In the genomic region with DNA sequence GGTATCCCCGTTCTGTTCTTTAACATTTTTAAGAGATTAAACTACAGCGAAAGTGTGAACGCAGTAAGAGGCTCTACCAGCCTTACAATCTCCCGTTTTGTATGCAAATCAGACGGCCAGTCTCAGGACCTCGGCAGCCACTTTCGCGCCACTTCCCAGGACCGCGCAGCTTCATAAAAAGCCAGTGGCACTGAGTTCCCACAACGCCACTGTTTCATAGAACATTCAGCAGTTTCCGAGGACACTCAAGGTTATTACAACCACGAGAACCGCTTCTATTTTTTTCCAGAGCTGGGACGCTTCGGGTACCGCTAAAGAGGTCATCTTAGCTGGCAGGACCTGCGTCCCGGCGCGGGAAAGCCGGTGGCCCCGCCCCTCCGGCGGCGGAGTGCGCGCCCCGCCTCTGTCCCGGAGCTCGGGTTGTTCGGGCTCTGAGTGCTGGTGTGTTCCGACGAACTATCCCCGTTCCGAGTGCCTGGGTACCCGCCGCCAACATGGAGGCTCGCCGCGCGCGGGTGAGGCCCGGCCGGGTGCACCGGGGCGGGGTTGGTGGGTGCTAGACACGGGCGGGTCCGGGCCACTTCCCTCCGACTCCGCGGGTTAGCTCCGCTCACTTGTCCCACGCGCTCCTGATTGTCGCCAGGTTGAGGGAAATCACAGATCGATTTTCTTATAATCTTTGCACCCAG, we compare ENCODE assay signal across 8 mouse cellular contexts. TPM values are rescaled to one million over a fixed set of nuclear protein-coding genes. Genes with fewer than 3 reads are reported as not detected.
A peak's percentile ranks its signal among the peaks of the same experiment; 100 is the strongest.
DNase-seq lines count a peak whose midpoint lies in the region; ATAC-seq and TF ChIP-seq lines count a peak whose summit lies in the region.

Gene Cdca7, plus strand, starts transcription at position 363 of the 689 bp plus-strand sequence.

- no peaks in the 10 kb centered on the region for H3K27me3 ChIP-seq in hindbrain, embryonic 11.5 days (ENCODE audit: control insufficient read depth, insufficient read depth, low read length)
- no peaks in the 10 kb centered on the region for H3K27me3 ChIP-seq in lung, postnatal 0 days (replicated peaks; ENCODE audit: insufficient read depth, low read length)

- under 1% methylated on average over 53 of the region's 58 CpGs for WGBS in hindbrain, embryonic 11.5 days
- under 1% methylated on average over 45 of the region's 58 CpGs for WGBS in lung, postnatal 0 days

- peak within 1 kb of the TSS; percentile 72 for H3K27ac ChIP-seq in hindbrain, embryonic 11.5 days (ENCODE audit: low read depth, low read length)
- peak within 1 kb of the TSS; percentile 74 for H3K27ac ChIP-seq in lung, postnatal 0 days (ENCODE audit: low read length)

- DNase-seq in MN1 (ENCODE audit: low spot score), result peak; percentile 72
- DNase-seq in cerebellum, adult 9-10 months, result peak; percentile 18
- DNase-seq in frontal cortex, adult 2 months (ENCODE audit: extremely low spot score in 1 of 2, low spot score in 1 of 2), result peak in 1 of 2 experiments; percentile 45
- peak; percentile 89 for DNase-seq in hindbrain, embryonic 11.5 days (ENCODE audit: low spot score)
- DNase-seq in layer of hippocampus, adult 9-11 months, result peak; percentile 33
- DNase-seq in lung, postnatal 0 days (ENCODE audit: low spot score), result peak; percentile 71
- peak; percentile 69 for DNase-seq in ovary, postnatal 10 days (ENCODE audit: low spot score)
- peak; percentile 72 to 75 for DNase-seq in thymus, postnatal 10 days (ENCODE audit: low spot score in 2 of 2)

- ATAC-seq in hindbrain, embryonic 11.5 days (ENCODE audit: low FRiP score), result peak; percentile 87
- peak; percentile 89 for ATAC-seq in lung, postnatal 0 days

- peak within 1 kb of the TSS; percentile 45 for H3K4me2 ChIP-seq in hindbrain, embryonic 11.5 days (replicated peaks; ENCODE audit: low read depth, low read length)
- peak within 1 kb of the TSS; percentile 78 for H3K4me2 ChIP-seq in lung, postnatal 0 days (replicated peaks; ENCODE audit: low read depth, low read length)

- peak within 1 kb of the TSS; percentile 83 for H3K9ac ChIP-seq in hindbrain, embryonic 11.5 days (ENCODE audit: low read depth, low read length)
- peak within 1 kb of the TSS; percentile 48 for H3K9ac ChIP-seq in lung, postnatal 0 days (replicated peaks; ENCODE audit: low read depth)

- no peaks in the 10 kb centered on the region; the same call in 1 of the 2 replicates for H3K4me1 ChIP-seq in hindbrain, embryonic 11.5 days (replicated peaks; ENCODE audit: control insufficient read depth, insufficient read depth, low read length)
- H3K4me1 ChIP-seq in lung, postnatal 0 days (ENCODE audit: insufficient read depth, low read depth, low read length), result no peaks in the 10 kb centered on the region

- TF ChIP-seq EP300 in lung, postnatal 0 days (IDR thresholded peaks at IDR 0.05), result peak; percentile 99

- no peak for TF ChIP-seq CTCF in lung, postnatal 0 days (IDR thresholded peaks at IDR 0.05)

- H3K4me3 ChIP-seq in hindbrain, embryonic 11.5 days (ENCODE audit: low read depth, low read length), result peak within 1 kb of the TSS; percentile 89
- peak within 1 kb of the TSS; percentile 81 for H3K4me3 ChIP-seq in lung, postnatal 0 days (ENCODE audit: low read depth, low read length)

- H3K36me3 ChIP-seq in hindbrain, embryonic 11.5 days (ENCODE audit: control insufficient read depth, insufficient read depth, low read length), result no peaks in the 10 kb centered on the region
- H3K36me3 ChIP-seq in lung, postnatal 0 days (ENCODE audit: insufficient read depth, low read length), result no peaks in the 10 kb centered on the region

- H3K9me3 ChIP-seq in hindbrain, embryonic 11.5 days (ENCODE audit: control insufficient read depth, low read length), result no peaks in the 10 kb centered on the region
- H3K9me3 ChIP-seq in lung, postnatal 0 days (ENCODE audit: low read length), result no peaks in the 10 kb centered on the region

RNA-seq across cellular contexts. Expression of gene Cdca7, which starts in this region (rescaled TPM):
- 24.5 and 29.6 TPM in 2 replicates for polyA plus RNA-seq in frontal cortex, adult 2 months (2012; rRNA removed)
- polyA plus RNA-seq in hindbrain, embryonic 11.5 days (2014; fragmentation: Nextera tagmentation; extraction: Ambion mirVana), result 156 and 172 TPM in 2 replicates
- polyA plus RNA-seq in lung, postnatal 0 days (2015; fragmentation: Nextera tagmentation; extraction: Ambion mirVana), result 11.8 and 12.5 TPM in 2 replicates
